Mouse (Mus musculus): Measurements from ENCODE around the gene Mgat4a. TPM values are rescaled to one million over a fixed set of nuclear protein-coding genes. Genes with fewer than 3 reads are reported as not detected.

The Mgat4a gene
- polyA plus RNA-seq, 1 experiment from 2014 or later = 17.2 TPM

DNA sequence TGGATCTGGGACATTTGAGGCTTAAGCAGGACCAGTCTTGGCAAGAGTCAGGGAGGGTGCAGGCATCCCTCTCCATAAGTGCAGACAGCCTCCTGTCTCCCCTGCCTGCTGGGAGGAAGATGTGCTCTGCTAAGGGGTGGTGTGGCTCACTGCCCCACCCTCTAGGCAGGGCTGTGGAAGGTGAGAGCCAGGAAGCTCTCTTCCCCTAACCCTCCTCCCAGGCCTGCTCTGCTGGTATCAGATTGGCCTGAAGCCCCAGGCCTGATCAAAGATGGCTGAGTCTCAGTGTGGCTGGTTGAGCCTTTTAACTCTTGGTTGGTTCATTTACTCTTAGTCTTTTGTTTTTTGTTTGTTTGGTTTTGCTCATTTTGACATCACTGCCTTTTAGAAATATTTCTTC lies 131.2 kb downstream of the Mgat4a start:
- H3K9me3 ChIP-seq (ENCODE audit: control insufficient read depth, low read length) = no peaks in the 10 kb centered on the region
- no peaks in the 10 kb centered on the region for H3K4me1 ChIP-seq (ENCODE audit: control insufficient read depth, insufficient read depth, low read length)
- ATAC-seq (ENCODE audit: low read depth) = no peak
- no peak overlapping the region for H3K27ac ChIP-seq (ENCODE audit: low read depth, low read length)
- H3K36me3 ChIP-seq (ENCODE audit: control insufficient read depth, insufficient read depth, low read length) = no peaks in the 10 kb centered on the region
- H3K4me3 ChIP-seq (ENCODE audit: low read depth, low read length) = no peak overlapping the region
- H3K27me3 ChIP-seq (ENCODE audit: control insufficient read depth, insufficient read depth, low read length) = no peaks in the 10 kb centered on the region
- no peak overlapping the region for H3K4me2 ChIP-seq (ENCODE audit: low read depth, low read length)
- no peak overlapping the region for H3K9ac ChIP-seq (replicated peaks; ENCODE audit: low read depth, low read length)

DNA sequence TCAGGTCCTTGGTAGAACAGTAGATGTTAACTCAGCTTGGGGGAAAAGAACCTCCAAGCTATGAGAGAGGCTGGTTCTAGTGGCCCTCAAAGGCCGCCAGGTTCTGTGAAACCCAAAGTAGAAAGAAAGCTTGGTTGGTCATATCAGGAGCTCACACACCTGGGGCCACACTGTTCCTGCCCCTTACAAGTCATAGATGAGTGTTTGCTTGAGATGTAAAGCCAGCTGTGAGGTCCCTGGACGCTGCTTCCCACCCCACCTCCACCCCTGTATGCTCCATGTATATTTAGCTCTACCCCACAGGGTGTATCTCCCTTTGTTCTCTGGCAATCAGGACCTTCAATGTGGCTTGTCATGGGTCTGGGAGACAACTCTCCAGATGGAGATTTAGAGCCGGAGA lies 132.1 kb downstream of the Mgat4a start:
- 79% methylated on average over 3 of the region's 3 CpGs for WGBS
- no peaks in the 10 kb centered on the region for H3K27me3 ChIP-seq (ENCODE audit: control insufficient read depth, insufficient read depth, low read length)
- H3K36me3 ChIP-seq (ENCODE audit: control insufficient read depth, insufficient read depth, low read length) = no peaks in the 10 kb centered on the region
- ATAC-seq (ENCODE audit: low read depth) = no peak
- H3K4me3 ChIP-seq (ENCODE audit: low read depth, low read length) = no peak overlapping the region
- H3K9ac ChIP-seq (replicated peaks; ENCODE audit: low read depth, low read length) = no peak overlapping the region
- H3K4me1 ChIP-seq (ENCODE audit: control insufficient read depth, insufficient read depth, low read length) = no peaks in the 10 kb centered on the region
- no peak overlapping the region for H3K27ac ChIP-seq (ENCODE audit: low read depth, low read length)
- H3K9me3 ChIP-seq (ENCODE audit: control insufficient read depth, low read length) = no peaks in the 10 kb centered on the region
- H3K4me2 ChIP-seq (ENCODE audit: low read depth, low read length) = no peak overlapping the region

DNA sequence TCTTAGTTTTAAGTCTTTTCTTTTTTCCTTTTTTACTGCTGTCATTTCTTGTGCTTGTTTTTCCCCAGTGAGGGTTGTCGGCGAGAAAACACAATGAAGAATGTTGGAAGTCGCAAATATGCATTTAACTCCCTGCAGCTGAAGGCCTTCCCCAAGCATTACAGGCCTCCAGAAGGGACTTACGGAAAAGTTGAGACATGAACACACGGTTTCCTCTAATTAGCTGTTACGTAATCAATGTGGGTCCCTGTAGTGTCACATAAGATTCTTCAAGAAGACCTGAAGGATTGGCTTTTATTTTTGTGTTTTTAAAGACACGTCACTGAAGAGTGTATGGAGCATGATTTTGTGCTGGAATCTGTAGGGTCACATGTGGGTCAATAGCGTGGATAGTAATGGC lies 132.8 kb downstream of the Mgat4a start:
- WGBS = 86% methylated on average over 8 of the region's 8 CpGs
- ATAC-seq (ENCODE audit: low read depth) = no peak
- H3K4me2 ChIP-seq (ENCODE audit: low read depth, low read length) = no peak overlapping the region
- H3K36me3 ChIP-seq (ENCODE audit: control insufficient read depth, insufficient read depth, low read length) = no peaks in the 10 kb centered on the region
- no peak overlapping the region for H3K4me3 ChIP-seq (ENCODE audit: low read depth, low read length)
- H3K4me1 ChIP-seq (ENCODE audit: control insufficient read depth, insufficient read depth, low read length) = no peaks in the 10 kb centered on the region
- no peak overlapping the region for H3K9ac ChIP-seq (replicated peaks; ENCODE audit: low read depth, low read length)
- no peak overlapping the region for H3K27ac ChIP-seq (ENCODE audit: low read depth, low read length)
- H3K27me3 ChIP-seq (ENCODE audit: control insufficient read depth, insufficient read depth, low read length) = no peaks in the 10 kb centered on the region
- no peaks in the 10 kb centered on the region for H3K9me3 ChIP-seq (ENCODE audit: control insufficient read depth, low read length)

DNA sequence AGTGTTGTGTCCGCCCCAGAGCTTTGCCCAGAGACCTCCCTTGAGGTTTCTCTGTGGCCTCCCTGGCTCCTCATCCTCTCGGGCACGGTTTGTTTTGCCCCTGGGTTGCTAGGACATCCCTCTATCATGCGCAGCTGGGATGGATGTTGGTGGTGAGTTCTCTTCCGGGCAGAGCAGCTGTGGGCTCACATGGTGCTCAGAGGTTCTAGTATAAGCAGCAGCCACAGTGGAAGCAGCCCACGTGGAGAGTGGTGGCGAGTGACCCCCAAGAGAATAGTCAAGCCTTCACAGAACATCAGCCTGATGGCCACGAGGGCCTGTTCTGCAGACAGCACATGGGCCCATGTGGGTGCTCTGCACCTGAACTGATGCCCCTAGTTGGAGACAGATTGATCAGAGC lies 133.6 kb downstream of the Mgat4a start:
- Histone ChIP-seq H3K36me3 (ENCODE audit: control insufficient read depth, insufficient read depth, low read length) (no peaks in the 10 kb centered on the region), H3K9ac (replicated peaks; ENCODE audit: low read depth, low read length) (no peak overlapping the region), H3K4me3 (ENCODE audit: low read depth, low read length) (no peak overlapping the region), H3K4me2 (ENCODE audit: low read depth, low read length) (no peak overlapping the region), H3K9me3 (ENCODE audit: control insufficient read depth, low read length) (no peaks in the 10 kb centered on the region), H3K27me3 (ENCODE audit: control insufficient read depth, insufficient read depth, low read length) (no peaks in the 10 kb centered on the region), H3K4me1 (ENCODE audit: control insufficient read depth, insufficient read depth, low read length) (no peaks in the 10 kb centered on the region), H3K27ac (ENCODE audit: low read depth, low read length) (no peak overlapping the region)
- WGBS = 79% methylated on average over 8 of the region's 8 CpGs
- no peak for ATAC-seq (ENCODE audit: low read depth)

DNA sequence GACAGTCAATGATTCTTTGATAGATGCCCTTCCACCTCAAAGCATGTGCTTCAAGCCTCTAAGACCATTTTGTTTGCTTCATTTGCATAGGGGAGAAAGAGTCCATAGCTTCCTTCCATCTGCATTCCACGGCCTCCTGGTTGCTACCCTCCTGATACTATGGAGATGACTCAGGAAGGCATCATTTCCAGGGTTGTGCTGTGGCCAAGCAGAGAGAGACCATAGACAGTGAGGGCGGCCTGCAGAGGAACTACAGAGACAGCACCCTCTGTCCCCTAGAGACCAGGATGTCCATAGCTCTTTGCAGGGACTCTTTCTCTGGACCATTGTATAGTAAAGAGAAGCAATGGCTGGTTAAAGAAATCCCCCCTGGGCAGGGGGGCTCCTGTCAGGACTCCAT lies 135.7 kb downstream of the Mgat4a start:
- no peak overlapping the region for H3K4me2 ChIP-seq (ENCODE audit: low read depth, low read length)
- no peaks in the 10 kb centered on the region for H3K4me1 ChIP-seq (ENCODE audit: control insufficient read depth, insufficient read depth, low read length)
- no peak overlapping the region for H3K9ac ChIP-seq (replicated peaks; ENCODE audit: low read depth, low read length)
- H3K27ac ChIP-seq (ENCODE audit: low read depth, low read length) = no peak overlapping the region
- H3K9me3 ChIP-seq (ENCODE audit: control insufficient read depth, low read length) = no peaks in the 10 kb centered on the region
- peaks cover 6% of the 10 kb centered on the region; the same call in 1 of the 2 replicates for H3K36me3 ChIP-seq (ENCODE audit: control insufficient read depth, insufficient read depth, low read length)
- H3K4me3 ChIP-seq (ENCODE audit: low read depth, low read length) = no peak overlapping the region
- no peak; the same call in 1 of the 2 replicates for ATAC-seq (ENCODE audit: low read depth)
- H3K27me3 ChIP-seq (ENCODE audit: control insufficient read depth, insufficient read depth, low read length) = no peaks in the 10 kb centered on the region
- WGBS = 63% methylated on average over 2 of the region's 2 CpGs

DNA sequence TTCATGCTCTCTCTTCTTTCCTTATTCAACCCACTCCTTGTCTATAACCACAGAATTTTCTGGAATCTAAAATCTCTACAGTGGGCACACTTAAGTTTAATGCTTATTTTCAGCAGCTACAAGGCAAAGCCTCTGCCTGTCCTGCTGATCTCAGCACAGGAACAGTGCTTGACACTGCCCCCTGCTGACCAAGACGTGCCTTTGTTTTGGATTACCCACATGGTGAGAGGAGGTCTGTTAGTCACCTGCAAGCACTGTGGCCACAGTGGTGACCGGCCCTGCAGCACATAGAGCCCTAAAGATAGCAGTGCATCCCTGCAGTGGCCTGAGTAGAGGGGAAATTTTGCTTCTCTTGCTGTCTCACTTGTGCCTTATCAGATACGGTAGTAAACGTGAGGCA lies 139.1 kb downstream of the Mgat4a start:
- H3K4me2 ChIP-seq (ENCODE audit: low read depth, low read length) = no peak overlapping the region
- H3K36me3 ChIP-seq (ENCODE audit: control insufficient read depth, insufficient read depth, low read length) = peaks cover 16% of the 10 kb centered on the region
- ATAC-seq (ENCODE audit: low read depth) = no peak
- WGBS = 61% methylated on average over 4 of the region's 4 CpGs
- no peaks in the 10 kb centered on the region for H3K27me3 ChIP-seq (ENCODE audit: control insufficient read depth, insufficient read depth, low read length)
- no peak overlapping the region for H3K9ac ChIP-seq (replicated peaks; ENCODE audit: low read depth, low read length)
- H3K4me3 ChIP-seq (ENCODE audit: low read depth, low read length) = no peak overlapping the region
- H3K9me3 ChIP-seq (ENCODE audit: control insufficient read depth, low read length) = no peaks in the 10 kb centered on the region
- H3K27ac ChIP-seq (ENCODE audit: low read depth, low read length) = no peak overlapping the region
- H3K4me1 ChIP-seq (ENCODE audit: control insufficient read depth, insufficient read depth, low read length) = no peaks in the 10 kb centered on the region

DNA sequence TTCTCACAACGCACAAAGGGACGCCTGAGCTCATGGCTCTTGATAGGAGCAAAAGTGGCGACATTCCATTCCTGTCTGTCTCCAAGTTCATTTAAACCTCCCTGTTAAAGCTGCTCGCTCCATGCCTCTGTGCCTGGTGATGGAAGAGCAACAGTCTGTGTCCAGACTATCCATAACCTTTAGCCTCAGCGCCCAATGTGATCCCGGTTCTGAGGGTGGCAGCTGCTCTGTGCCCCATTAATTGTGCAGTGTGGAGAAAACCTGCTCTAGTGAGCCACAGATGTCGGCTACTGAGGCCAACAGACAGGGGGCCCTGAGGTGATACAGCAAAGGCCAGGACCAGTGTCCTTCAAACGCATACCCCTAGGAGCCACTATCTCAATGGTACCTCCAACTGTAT lies 141.1 kb downstream of the Mgat4a start:
- 57% methylated on average over 8 of the region's 8 CpGs for WGBS
- no peak for ATAC-seq (ENCODE audit: low read depth)
- Histone ChIP-seq H3K4me2 (ENCODE audit: low read depth, low read length) (no peak overlapping the region), H3K9me3 (ENCODE audit: control insufficient read depth, low read length) (no peaks in the 10 kb centered on the region), H3K27ac (ENCODE audit: low read depth, low read length) (no peak overlapping the region), H3K4me3 (ENCODE audit: low read depth, low read length) (no peak overlapping the region), H3K9ac (replicated peaks; ENCODE audit: low read depth, low read length) (no peak overlapping the region), H3K36me3 (ENCODE audit: control insufficient read depth, insufficient read depth, low read length) (peaks cover 21% of the 10 kb centered on the region), H3K4me1 (ENCODE audit: control insufficient read depth, insufficient read depth, low read length) (no peaks in the 10 kb centered on the region), H3K27me3 (ENCODE audit: control insufficient read depth, insufficient read depth, low read length) (no peaks in the 10 kb centered on the region)

DNA sequence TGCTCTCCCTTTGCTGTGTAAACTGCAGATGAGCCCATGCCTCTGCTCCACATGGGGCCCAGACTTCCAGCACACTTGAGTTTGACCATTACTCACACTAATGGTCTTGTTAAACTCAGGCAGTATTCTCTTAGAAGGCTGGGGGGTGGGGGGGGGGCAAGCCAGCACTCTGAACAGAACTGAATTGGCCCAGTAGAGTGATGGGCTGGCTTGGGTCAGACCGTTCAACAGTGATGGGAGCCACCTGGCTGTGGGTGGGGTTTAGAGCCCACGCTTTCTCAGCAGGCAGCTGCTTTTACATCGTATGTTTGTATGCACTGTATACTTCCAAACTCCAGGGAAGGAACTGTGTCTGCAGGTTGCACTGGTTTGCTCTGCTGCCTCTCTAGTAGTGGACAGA lies 141.9 kb downstream of the Mgat4a start:
- no peak for ATAC-seq (ENCODE audit: low read depth)
- H3K4me2 ChIP-seq (ENCODE audit: low read depth, low read length) = no peak overlapping the region
- no peak overlapping the region for H3K27ac ChIP-seq (ENCODE audit: low read depth, low read length)
- H3K36me3 ChIP-seq (ENCODE audit: control insufficient read depth, insufficient read depth, low read length) = peaks cover 28% of the 10 kb centered on the region
- no peaks in the 10 kb centered on the region for H3K9me3 ChIP-seq (ENCODE audit: control insufficient read depth, low read length)
- no peak overlapping the region for H3K4me3 ChIP-seq (ENCODE audit: low read depth, low read length)
- no peaks in the 10 kb centered on the region for H3K27me3 ChIP-seq (ENCODE audit: control insufficient read depth, insufficient read depth, low read length)
- no peak overlapping the region for H3K9ac ChIP-seq (replicated peaks; ENCODE audit: low read depth, low read length)
- WGBS = 34% methylated on average over 3 of the region's 3 CpGs
- no peaks in the 10 kb centered on the region for H3K4me1 ChIP-seq (ENCODE audit: control insufficient read depth, insufficient read depth, low read length)

DNA sequence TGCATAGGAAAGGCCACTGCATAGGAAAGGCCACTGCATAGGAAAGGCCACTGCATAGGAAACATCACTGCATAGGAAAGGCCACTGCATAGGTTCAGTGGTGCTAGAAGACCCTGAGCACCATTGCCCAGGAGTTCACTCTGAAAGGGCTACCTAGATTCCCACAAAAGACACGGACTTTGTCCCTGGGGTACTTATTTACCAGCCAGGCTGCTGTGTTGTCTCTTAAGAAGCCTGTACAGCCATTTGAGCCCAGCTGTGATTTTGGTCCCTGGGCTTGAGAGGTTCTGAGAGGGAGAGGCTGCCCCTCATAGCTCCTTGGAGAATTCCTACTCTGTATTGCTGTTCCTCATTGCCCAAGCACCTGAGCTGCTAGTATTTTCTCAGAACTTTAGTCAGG lies 144.3 kb downstream of the Mgat4a start:
- H3K27me3 ChIP-seq (ENCODE audit: control insufficient read depth, insufficient read depth, low read length) = no peaks in the 10 kb centered on the region
- H3K4me1 ChIP-seq (ENCODE audit: control insufficient read depth, insufficient read depth, low read length) = no peaks in the 10 kb centered on the region
- WGBS = 36% methylated on average over 1 of the region's 1 CpGs
- H3K4me2 ChIP-seq (ENCODE audit: low read depth, low read length) = no peak overlapping the region
- H3K27ac ChIP-seq (ENCODE audit: low read depth, low read length) = no peak overlapping the region
- peaks cover 32% of the 10 kb centered on the region for H3K36me3 ChIP-seq (ENCODE audit: control insufficient read depth, insufficient read depth, low read length)
- no peak for ATAC-seq (ENCODE audit: low read depth)
- no peak overlapping the region for H3K9ac ChIP-seq (replicated peaks; ENCODE audit: low read depth, low read length)
- no peaks in the 10 kb centered on the region for H3K9me3 ChIP-seq (ENCODE audit: control insufficient read depth, low read length)
- no peak overlapping the region for H3K4me3 ChIP-seq (ENCODE audit: low read depth, low read length)

DNA sequence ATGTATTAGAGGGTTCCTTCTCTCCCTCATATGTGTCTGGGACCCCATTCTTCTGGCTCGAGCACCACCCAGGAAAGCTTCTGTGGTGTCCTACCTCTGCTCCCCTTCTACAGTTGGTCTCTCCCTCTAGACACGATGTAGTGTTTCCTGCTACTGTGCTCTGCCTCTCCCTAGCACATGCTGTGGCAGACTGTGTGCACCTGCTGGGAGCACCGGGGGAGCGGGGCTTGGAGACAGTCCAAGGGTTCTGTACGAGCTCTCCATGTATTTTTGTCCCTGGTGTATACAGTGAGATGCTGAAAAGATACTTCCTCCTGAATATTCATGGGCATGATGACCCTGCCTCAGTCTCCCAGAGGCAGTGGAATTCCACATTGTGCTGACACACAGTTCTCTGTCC lies 147.6 kb downstream of the Mgat4a start:
- WGBS = 71% methylated on average over 5 of the region's 5 CpGs
- no peak overlapping the region for H3K9ac ChIP-seq (replicated peaks; ENCODE audit: low read depth, low read length)
- H3K36me3 ChIP-seq (ENCODE audit: control insufficient read depth, insufficient read depth, low read length) = peaks cover 34% of the 10 kb centered on the region
- no peak overlapping the region for H3K4me3 ChIP-seq (ENCODE audit: low read depth, low read length)
- no peaks in the 10 kb centered on the region for H3K9me3 ChIP-seq (ENCODE audit: control insufficient read depth, low read length)
- H3K4me1 ChIP-seq (ENCODE audit: control insufficient read depth, insufficient read depth, low read length) = no peaks in the 10 kb centered on the region
- H3K4me2 ChIP-seq (ENCODE audit: low read depth, low read length) = no peak overlapping the region
- ATAC-seq (ENCODE audit: low read depth) = no peak
- no peak overlapping the region for H3K27ac ChIP-seq (ENCODE audit: low read depth, low read length)
- H3K27me3 ChIP-seq (ENCODE audit: control insufficient read depth, insufficient read depth, low read length) = no peaks in the 10 kb centered on the region

Data from neural tube, embryonic 14.5 days (tissue).